Mouse (Mus musculus): ENCODE measurements around the gene Tmppe.
A peak's percentile ranks its signal among the peaks of the same experiment; 100 is the strongest.
"Not testable (repeated sequence)": the region's sequence is repeated elsewhere in the genome, so short reads cannot be mapped to it uniquely, and the experiment has no call there.

Tmppe gene

GRCm38 (mm10) chr9:114400949-114401684, at the start of gene Tmppe, which contains the start of gene Glb1:
Gene Tmppe (plus strand): TSS chr9:114401105.
Gene Glb1 (plus strand): TSS chr9:114401076.
- DNase-seq (ENCODE audit: low read depth, low spot score) = peak; percentile 95

- no peak for DNase-seq (ENCODE audit: low read depth, low spot score)
Measured at GRCm38 (mm10) chr9:114367783-114368470, 33.0 kb upstream of the Tmppe start.

GRCm38 (mm10) chr9:114368471-114368858, 32.4 kb upstream of the Tmppe start:
- no peak for DNase-seq (ENCODE audit: low read depth, low spot score)

GRCm38 (mm10) chr9:114369389-114369788, 31.5 kb upstream of the Tmppe start:
- DNase-seq (ENCODE audit: low read depth, low spot score) = not testable (repeated sequence)

GRCm38 (mm10) chr9:114371717-114372116, 29.2 kb upstream of the Tmppe start:
- DNase-seq (ENCODE audit: low read depth, low spot score) = peak; percentile 30

GRCm38 (mm10) chr9:114375276-114375962, 25.5 kb upstream of the Tmppe start:
- no peak for DNase-seq (ENCODE audit: low read depth, low spot score)

GRCm38 (mm10) chr9:114377168-114377567, 23.7 kb upstream of the Tmppe start:
- no peak for DNase-seq (ENCODE audit: low read depth, low spot score)

- DNase-seq (ENCODE audit: low read depth, low spot score) = no peak
Measured at GRCm38 (mm10) chr9:114379871-114380270, 21.0 kb upstream of the Tmppe start.

GRCm38 (mm10) chr9:114380881-114381733, 19.8 kb upstream of the Tmppe start:
- peak; percentile 64 for DNase-seq (ENCODE audit: low read depth, low spot score)

GRCm38 (mm10) chr9:114382936-114383710, 17.8 kb upstream of the Tmppe start:
- no peak for DNase-seq (ENCODE audit: low read depth, low spot score)

GRCm38 (mm10) chr9:114384691-114385090, 16.2 kb upstream of the Tmppe start:
- DNase-seq (ENCODE audit: low read depth, low spot score) = no peak

- DNase-seq (ENCODE audit: low read depth, low spot score) = no peak
Measured at GRCm38 (mm10) chr9:114385160-114385559, 15.7 kb upstream of the Tmppe start.

- DNase-seq (ENCODE audit: low read depth, low spot score) = no peak
Measured at GRCm38 (mm10) chr9:114387086-114387485, 13.8 kb upstream of the Tmppe start.

- DNase-seq (ENCODE audit: low read depth, low spot score) = no peak
Measured at GRCm38 (mm10) chr9:114388288-114388687, 12.6 kb upstream of the Tmppe start.

- no peak for DNase-seq (ENCODE audit: low read depth, low spot score)
Measured at GRCm38 (mm10) chr9:114388701-114389370, 12.1 kb upstream of the Tmppe start.

- peak; percentile 56 for DNase-seq (ENCODE audit: low read depth, low spot score)
Measured at GRCm38 (mm10) chr9:114389371-114389904, 11.5 kb upstream of the Tmppe start.

- peak; percentile 88 for DNase-seq (ENCODE audit: low read depth, low spot score)
Measured at GRCm38 (mm10) chr9:114389905-114390748, 10.8 kb upstream of the Tmppe start, which contains the start of gene Crtap. Gene Crtap (minus strand): TSS chr9:114390675.

GRCm38 (mm10) chr9:114390749-114391075, 10.2 kb upstream of the Tmppe start:
- no peak for DNase-seq (ENCODE audit: low read depth, low spot score)

- not testable (repeated sequence) for DNase-seq (ENCODE audit: low read depth, low spot score)
Measured at GRCm38 (mm10) chr9:114394136-114394535, 6.8 kb upstream of the Tmppe start.
